Mouse (Mus musculus): ENCODE measurements at regions not wholly inside any gene's neighbourhood (a gene's known extent, or its start where the extent isn't known, plus 50 kb on each side); places are given as distances from the start of the nearest gene placed in this dataset.

DNA sequence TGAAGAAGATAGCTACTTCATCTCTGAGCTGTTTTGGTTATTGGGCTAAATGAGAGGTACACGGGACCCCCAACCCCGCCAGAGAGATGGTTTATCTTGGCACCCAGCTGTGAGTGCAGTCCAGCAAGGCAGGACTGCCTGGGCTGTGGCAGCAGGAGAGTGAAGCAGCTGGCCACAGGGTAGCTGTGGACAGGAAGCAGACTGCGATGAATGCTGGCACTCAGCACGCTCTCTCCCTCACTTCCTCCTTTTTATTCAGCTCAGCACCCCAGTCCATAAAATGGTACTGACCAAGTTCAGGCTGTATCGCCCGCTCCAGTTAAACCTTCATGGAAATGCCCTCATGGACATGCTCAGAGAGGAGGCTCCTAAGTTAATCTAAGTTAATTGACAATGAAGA is 67.4 kb upstream of the Klf7 start:
- TF ChIP-seq CTCF (IDR thresholded peaks at IDR 0.05; ENCODE audit: low read depth), result no peak
- no peak for TF ChIP-seq EP300 (IDR thresholded peaks at IDR 0.05; ENCODE audit: low read depth)
